Comparison of ENCODE assay signal across 20 mouse cellular contexts in the genomic region with DNA sequence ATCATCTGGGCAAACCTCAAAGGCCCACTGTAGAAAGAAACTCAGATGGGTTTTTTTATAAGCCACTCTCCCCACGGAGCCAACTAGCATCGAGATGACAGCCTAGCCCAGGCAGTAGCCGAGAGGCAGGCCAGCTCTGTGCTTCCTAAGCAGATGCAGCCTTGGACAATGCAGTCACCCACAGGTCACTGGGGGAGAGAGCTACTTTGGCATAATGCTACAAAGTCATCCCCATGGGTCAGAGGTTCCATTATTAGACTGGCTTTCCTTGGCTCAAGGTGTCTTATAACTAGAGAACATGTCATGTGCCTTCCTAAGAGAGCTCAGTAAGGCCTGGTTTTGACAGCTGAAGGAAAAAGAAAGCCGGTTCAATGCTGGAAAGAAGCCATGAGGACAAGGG.
DNase-seq lines count a peak whose midpoint lies in the region; TF ChIP-seq lines count a peak whose summit lies in the region.
"Had no signal": no experiment of that assay in that cellular context is flagged by ENCODE, and none has a peak within 500 bp of the region (broad histone marks: within the 10 kb centered on the region; RNA-seq: fewer than 3 reads in every experiment).

No protein-coding gene starts in this region.

- H3K27me3 ChIP-seq in heart, adult 2 months (ENCODE audit: control insufficient read depth, insufficient read depth, low read length): no peaks in the 10 kb centered on the region
- H3K27me3 ChIP-seq: forebrain, embryonic 13.5 days; limb, embryonic 13.5 days; neural tube, embryonic 15.5 days had no signal

- peak overlapping the region; percentile 16; the same call in 1 of the 2 replicates for H3K27ac ChIP-seq in heart, adult 2 months
- H3K27ac ChIP-seq: forebrain, embryonic 13.5 days; hindbrain, embryonic 14.5 days; limb, embryonic 13.5 days; liver, embryonic 14.5 days; midbrain, embryonic 10.5 days; neural tube, embryonic 15.5 days had no signal

- no peak for TF ChIP-seq EP300 in heart, adult 2 months (IDR thresholded peaks at IDR 0.05; ENCODE audit: insufficient read depth, low read depth, low read length)

- no peak for TF ChIP-seq POLR2A in heart, adult 2 months (IDR thresholded peaks at IDR 0.05; ENCODE audit: insufficient read depth, low read depth, low read length)

- intact Hi-C loops in heart, adult 2 months (cut with DNase I): no loop called here
- intact Hi-C loops in heart, postnatal 14 days (cut with DNase I): no loop called here

- no peaks in the 10 kb centered on the region for H3K36me3 ChIP-seq in heart, adult 2 months (ENCODE audit: control insufficient read depth, insufficient read depth, low read length)
- H3K36me3 ChIP-seq: midbrain, embryonic 10.5 days had no signal

- 33% methylated on average over 4 of the region's 4 CpGs for WGBS in heart, adult 2 months

- H3K4me3 ChIP-seq in heart, adult 2 months: no peak overlapping the region
- H3K4me3 ChIP-seq: forebrain, embryonic 13.5 days; limb, embryonic 13.5 days; midbrain, embryonic 10.5 days; neural tube, embryonic 15.5 days had no signal

- H3K9ac ChIP-seq in heart, adult 2 months (ENCODE audit: low read depth, low read length): no peak overlapping the region
- H3K9ac ChIP-seq: forebrain, embryonic 13.5 days; hindbrain, embryonic 14.5 days; limb, embryonic 13.5 days; liver, embryonic 14.5 days; lung, embryonic 14.5 days; neural tube, embryonic 15.5 days had no signal

- DNase-seq in adrenal gland, adult 2 months: peak; percentile 14
- DNase-seq in adrenal gland, adult 18-20 months (ENCODE audit: low spot score in 2 of 2): no peak
- DNase-seq in heart, adult 2 months: peak in 1 of 2 experiments; percentile 20
- no peak for DNase-seq in heart, postnatal 14 days
- DNase-seq in kidney, postnatal 14 days: peak; percentile 18
- DNase-seq in kidney, postnatal 10 days: no peak
- peak; percentile 24 for DNase-seq in brain, adult 2 months (ENCODE audit: low read depth, low spot score)
- DNase-seq: cerebellum, adult 8-10 months; heart, postnatal 4 days; layer of hippocampus, adult 9-11 months; lung, embryonic 14.5 days; right cerebral cortex, adult 18-20 months; right cerebral cortex, postnatal 4 days; thymus, postnatal 25 days had no signal

- H3K4me1 ChIP-seq in heart, adult 2 months (ENCODE audit: control insufficient read depth, insufficient read depth, low read length): peaks cover 2% of the 10 kb centered on the region; the same call in 1 of the 2 replicates
- H3K4me1 ChIP-seq: limb, embryonic 13.5 days; midbrain, embryonic 10.5 days; neural tube, embryonic 15.5 days had no signal

- H3K79me2 ChIP-seq in heart, adult 2 months (replicated peaks; ENCODE audit: control insufficient read depth, insufficient read depth, low read length): no peaks in the 10 kb centered on the region

- no peak for TF ChIP-seq CTCF in heart, adult 2 months (IDR thresholded peaks at IDR 0.05)

Comparison
In these comparisons a context has a peak if more than half of its experiments do, and no peak if none do; other contexts are left out.
1. DNase-seq: peak in adrenal gland, adult 2 months (single experiment), kidney, postnatal 14 days (single experiment) and brain, adult 2 months (single experiment); none in adrenal gland, adult 18-20 months (0 of 2), heart, postnatal 14 days (0 of 2) and kidney, postnatal 10 days (single experiment).